Mouse (Mus musculus) cerebellum, adult 2 months (tissue): ENCODE results near the gene Rgs10.

Source experiments
- CTCF ChIP-seq: fragments of 200-500 bp; IDR thresholded peaks from 2 replicates; pipeline ENCODE4 v1.5.1; 2011; ENCODE audit warnings: low read depth, mild to moderate bottlenecking, control low read depth, low read length, moderate library complexity, borderline replicate concordance; ENCODE audit not compliant: insufficient read depth
- POLR2A ChIP-seq: fragments of 200-500 bp; IDR thresholded peaks from 2 replicates; pipeline ENCODE4 v1.6.1; 2011; ENCODE audit warnings: low read length, control low read depth, borderline replicate concordance; ENCODE audit not compliant: insufficient read depth

DNA sequence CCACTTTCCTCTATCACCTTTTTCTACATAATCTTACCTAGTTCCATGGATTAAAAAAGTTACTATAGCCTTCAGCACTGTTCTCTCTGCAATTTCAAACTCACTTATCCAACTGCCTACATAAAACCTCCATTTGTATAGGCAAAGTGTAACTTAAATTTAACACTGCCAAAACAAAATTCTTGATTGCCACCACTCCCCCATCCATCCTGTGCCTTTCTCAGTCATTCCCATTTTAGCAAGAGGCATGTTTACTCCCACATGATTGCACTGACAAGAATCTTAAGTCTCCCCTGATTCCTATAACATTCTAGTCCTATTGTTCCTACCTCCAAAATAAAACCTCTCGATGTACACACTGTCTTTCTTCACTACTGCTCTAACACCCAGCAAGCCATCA, 34.2 kb upstream of the Rgs10 start:
- TF ChIP-seq CTCF (no peak), POLR2A (no peak)
